Mouse (Mus musculus): Measurements from ENCODE around the gene Ogfrl1. TPM values are rescaled to one million over a fixed set of nuclear protein-coding genes. Genes with fewer than 3 reads are reported as not detected.
A peak's percentile ranks its signal among the peaks of the same experiment; 100 is the strongest.

The Ogfrl1 gene
- total RNA-seq, 2 experiments from 2014 or later, result 30.2 to 59.8 TPM

- ATAC-seq (replicated peaks; ENCODE audit: low FRiP score, poor library complexity, severe bottlenecking), result no peak
Observed at GRCm38 (mm10) chr1:23374156-23374555, 23.4 kb downstream of the Ogfrl1 start.

- ATAC-seq (replicated peaks; ENCODE audit: low FRiP score, poor library complexity, severe bottlenecking), result no peak
Observed at GRCm38 (mm10) chr1:23365614-23366013, 32.0 kb downstream of the Ogfrl1 start.

- no peak for ATAC-seq (replicated peaks; ENCODE audit: low FRiP score, poor library complexity, severe bottlenecking)
Observed at GRCm38 (mm10) chr1:23352895-23353294, 44.7 kb downstream of the Ogfrl1 start.

GRCm38 (mm10) chr1:23351756-23352155, 45.8 kb downstream of the Ogfrl1 start:
- ATAC-seq (replicated peaks; ENCODE audit: low FRiP score, poor library complexity, severe bottlenecking), result no peak

- ATAC-seq (replicated peaks; ENCODE audit: low FRiP score, poor library complexity, severe bottlenecking), result no peak
Observed at GRCm38 (mm10) chr1:23345633-23346032, 51.9 kb downstream of the Ogfrl1 start.

GRCm38 (mm10) chr1:23342864-23343263, 54.7 kb downstream of the Ogfrl1 start:
- no peak for ATAC-seq (replicated peaks; ENCODE audit: low FRiP score, poor library complexity, severe bottlenecking)

- ATAC-seq (replicated peaks; ENCODE audit: low FRiP score, poor library complexity, severe bottlenecking), result no peak
Observed at GRCm38 (mm10) chr1:23342224-23342623, 55.3 kb downstream of the Ogfrl1 start.

GRCm38 (mm10) chr1:23335726-23336363, 61.7 kb downstream of the Ogfrl1 start:
- peak; percentile 93 for ATAC-seq (replicated peaks; ENCODE audit: low FRiP score, poor library complexity, severe bottlenecking)

GRCm38 (mm10) chr1:23335050-23335449, 62.5 kb downstream of the Ogfrl1 start:
- ATAC-seq (replicated peaks; ENCODE audit: low FRiP score, poor library complexity, severe bottlenecking), result peak; percentile 42

- no peak for ATAC-seq (replicated peaks; ENCODE audit: low FRiP score, poor library complexity, severe bottlenecking)
Observed at GRCm38 (mm10) chr1:23332192-23332591, 65.4 kb downstream of the Ogfrl1 start.

- ATAC-seq (replicated peaks; ENCODE audit: low FRiP score, poor library complexity, severe bottlenecking), result no peak
Observed at GRCm38 (mm10) chr1:23325160-23325559, 72.4 kb downstream of the Ogfrl1 start.

GRCm38 (mm10) chr1:23324226-23324625, 73.3 kb downstream of the Ogfrl1 start:
- ATAC-seq (replicated peaks; ENCODE audit: low FRiP score, poor library complexity, severe bottlenecking), result 0 out of 2 replicates have a peak, but pooled peaks have one; percentile 54

- no peak for ATAC-seq (replicated peaks; ENCODE audit: low FRiP score, poor library complexity, severe bottlenecking)
Observed at GRCm38 (mm10) chr1:23323286-23323685, 74.3 kb downstream of the Ogfrl1 start.

GRCm38 (mm10) chr1:23322208-23322607, 75.4 kb downstream of the Ogfrl1 start:
- no peak for ATAC-seq (replicated peaks; ENCODE audit: low FRiP score, poor library complexity, severe bottlenecking)

- ATAC-seq (replicated peaks; ENCODE audit: low FRiP score, poor library complexity, severe bottlenecking), result no peak
Observed at GRCm38 (mm10) chr1:23321331-23321851, 76.2 kb downstream of the Ogfrl1 start.

GRCm38 (mm10) chr1:23320591-23321195, 76.9 kb downstream of the Ogfrl1 start:
- ATAC-seq (replicated peaks; ENCODE audit: low FRiP score, poor library complexity, severe bottlenecking), result no peak

All from erythroblast, adult 5-6 weeks (primary cell).